Mouse (Mus musculus) midbrain, postnatal 0 days (tissue): ENCODE measurements around the gene Arhgap32. TPM values are rescaled to one million over a fixed set of nuclear protein-coding genes. Genes with fewer than 3 reads are reported as not detected.
"Not testable (repeated sequence)": the region's sequence is repeated elsewhere in the genome, so short reads cannot be mapped to it uniquely, and the experiment has no call there.

ENCODE experiments used
- ATAC-seq: fragments of 200-750 bp; cut with Nextera tagmentation; 2 replicates; pipeline ENCODE4 v1.8.0; 2017; ENCODE audit warnings: moderate number of reproducible peaks, mild to moderate bottlenecking, moderate TSS enrichment, moderate library complexity; ENCODE audit not compliant: low FRiP score
- DNase-seq: peaks from one replicate; pipeline ENCODE4 v3.0.0-alpha.2; 2015; ENCODE audit warnings: low spot score
- H3K27ac ChIP-seq: fragments of 300-500 bp; sonication (generic); 2 replicates; pipeline ENCODE4 v1.5.1; 2014; ENCODE audit warnings: low read depth, mild to moderate bottlenecking, low read length, mixed read lengths
- H3K27me3 ChIP-seq: fragments of 300-500 bp; sonication (generic); 2 replicates; pipeline ENCODE4 v1.6.1; 2014; ENCODE audit warnings: low read length, control low read depth, mixed read lengths; ENCODE audit not compliant: insufficient read depth
- H3K36me3 ChIP-seq: fragments of 300-500 bp; sonication (generic); 2 replicates; pipeline ENCODE4 v1.6.1; 2014; ENCODE audit warnings: low read length, control low read depth, mixed read lengths; ENCODE audit not compliant: insufficient read depth
- H3K4me1 ChIP-seq: fragments of 300-500 bp; sonication (generic); 2 replicates; pipeline ENCODE4 v1.6.1; 2014; ENCODE audit warnings: mild to moderate bottlenecking, control low read depth, antibody characterized with exemption, low read length, mixed read lengths; ENCODE audit not compliant: insufficient read depth
- H3K4me2 ChIP-seq: fragments of 300-500 bp; sonication (generic); 2 replicates; pipeline ENCODE4 v1.6.1; 2014; ENCODE audit warnings: low read depth, mild to moderate bottlenecking, low read length, mixed read lengths; ENCODE audit not compliant: poor library complexity, severe bottlenecking
- H3K4me3 ChIP-seq: fragments of 300-500 bp; sonication (generic); 2 replicates; pipeline ENCODE4 v1.5.1; 2014; ENCODE audit warnings: low read depth, mild to moderate bottlenecking, low read length, moderate library complexity
- H3K9ac ChIP-seq: fragments of 300-500 bp; sonication (generic); replicated peaks from 2 replicates; pipeline ENCODE4 v1.6.1; 2014; ENCODE audit warnings: mild to moderate bottlenecking, low read length, moderate library complexity, mixed read lengths; ENCODE audit not compliant: poor library complexity, severe bottlenecking
- H3K9me3 ChIP-seq: fragments of 300-500 bp; sonication (generic); 2 replicates; pipeline ENCODE4 v1.6.1; 2016; ENCODE audit warnings: low read length, control low read depth
- CTCF ChIP-seq: IDR thresholded peaks from 2 replicates; pipeline ENCODE4 v1.5.1; 2016; ENCODE audit warnings: antibody characterized with exemption, mild to moderate bottlenecking
- WGBS: fragments of 180-500 bp; shearing (Covaris S2); extraction: QIAGEN DNeasy Blood & Tissue Kit; methylation state at CpG from one replicate; pipeline ENCODE4 v1.1.7; 2014; 5-methylcytosine and 5-hydroxymethylcytosine counted together
- polyA plus RNA-seq: library from polyadenylated mRNA; unstranded; fragments of >200 nt; fragmentation: Nextera tagmentation; extraction: Ambion mirVana; gene quantifications from 2 replicates; pipeline ENCODE4 v1.2.1, GENCODE M21; 2015
- total RNA-seq: library from RNA; depleted of rRNA; stranded (reverse); fragments of >200 nt; gene quantifications from 2 replicates; pipeline ENCODE4 v1.2.3, GENCODE M21; 2014

Arhgap32 gene
- total and polyA plus RNA-seq, 2 experiments from 2014 or later: 8.3 to 48.3 TPM

DNA sequence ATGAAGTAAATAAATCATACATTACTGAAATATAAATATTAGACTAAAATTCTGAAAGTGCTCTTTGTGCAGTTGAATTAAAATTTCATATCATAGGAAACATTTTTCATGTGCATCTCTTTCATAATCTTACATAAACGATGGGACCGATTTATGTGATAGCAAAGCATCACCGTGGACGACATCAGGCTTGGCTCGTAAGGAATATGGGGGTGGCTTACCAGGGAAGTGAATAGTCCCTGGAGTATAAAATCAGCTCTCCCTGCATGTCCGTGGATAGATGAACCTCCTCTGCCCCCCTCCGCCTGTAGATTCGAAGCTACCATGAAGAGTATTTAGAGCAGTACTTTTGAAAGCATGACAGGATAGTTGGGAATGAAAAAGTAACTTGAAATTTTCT, 11.3 kb upstream of the Arhgap32 start:
- Histone ChIP-seq H3K27ac (no peak overlapping the region), H3K4me2 (no peak overlapping the region), H3K4me3 (no peak overlapping the region), H3K9me3 (no peaks in the 10 kb centered on the region), H3K4me1 (no peaks in the 10 kb centered on the region), H3K27me3 (no peaks in the 10 kb centered on the region), H3K9ac (no peak overlapping the region), H3K36me3 (no peaks in the 10 kb centered on the region)
- ATAC-seq (no peak), DNase-seq (no peak)
- TF ChIP-seq CTCF: no peak
- 74% methylated on average over 8 of the region's 8 CpGs for WGBS

DNA sequence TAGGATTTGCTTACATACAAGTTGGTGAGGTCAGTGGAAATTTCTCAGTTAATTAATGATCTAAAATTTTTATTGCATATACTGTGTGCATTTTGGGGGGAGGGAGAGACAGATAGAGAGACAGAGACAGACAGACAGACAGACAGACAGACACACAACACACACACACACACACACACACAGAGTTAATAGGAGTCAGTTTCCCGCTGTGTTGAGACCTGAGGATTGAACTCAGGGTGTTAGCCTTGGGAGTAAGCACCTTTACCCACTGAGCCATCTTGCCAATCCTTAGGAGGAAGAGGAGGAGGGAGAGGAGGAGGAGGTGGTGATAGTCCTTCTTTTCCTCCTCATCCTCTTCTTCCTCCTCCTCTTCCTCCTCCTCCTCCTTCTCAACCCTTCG, 5.6 kb upstream of the Arhgap32 start:
- no peak for TF ChIP-seq CTCF
- H3K9me3 ChIP-seq: no peaks in the 10 kb centered on the region
- no peak overlapping the region for H3K4me2 ChIP-seq
- no peaks in the 10 kb centered on the region for H3K36me3 ChIP-seq
- no peaks in the 10 kb centered on the region for H3K4me1 ChIP-seq
- no peaks in the 10 kb centered on the region for H3K27me3 ChIP-seq
- H3K9ac ChIP-seq: no peak overlapping the region
- no peak overlapping the region for H3K4me3 ChIP-seq
- ATAC-seq (no peak), DNase-seq (no peak)
- WGBS: 100% methylated on average over 2 of the region's 2 CpGs
- H3K27ac ChIP-seq: no peak overlapping the region

DNA sequence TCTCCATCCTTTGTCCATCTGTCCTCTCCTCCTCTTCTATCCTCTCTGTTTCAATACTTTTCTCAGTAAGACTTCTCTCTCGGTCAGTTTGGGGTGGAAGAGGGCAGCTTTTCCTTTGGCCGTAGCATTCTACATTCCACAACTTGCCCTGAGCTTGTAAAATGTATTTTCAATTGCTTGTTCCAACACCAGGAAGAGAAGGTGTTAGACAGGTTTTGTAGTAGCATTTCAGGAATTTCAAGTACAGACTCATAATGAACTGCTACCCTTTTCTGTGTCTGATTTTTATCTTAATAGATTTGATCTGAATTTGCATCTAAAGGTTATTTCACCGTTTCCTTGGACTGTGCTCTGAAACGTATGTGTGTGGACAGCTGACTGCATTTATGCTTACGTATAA, 336 bp downstream of the Arhgap32 start:
- no peak for ATAC-seq
- DNase-seq: no peak
- 88% methylated on average over 5 of the region's 5 CpGs for WGBS
- no peak overlapping the region for H3K9ac ChIP-seq
- no peak for TF ChIP-seq CTCF
- H3K27ac ChIP-seq: no peak overlapping the region
- no peaks in the 10 kb centered on the region for H3K4me1 ChIP-seq
- H3K4me2 ChIP-seq: no peak overlapping the region
- no peak overlapping the region for H3K4me3 ChIP-seq
- no peaks in the 10 kb centered on the region for H3K27me3 ChIP-seq
- no peaks in the 10 kb centered on the region for H3K9me3 ChIP-seq
- no peaks in the 10 kb centered on the region for H3K36me3 ChIP-seq

DNA sequence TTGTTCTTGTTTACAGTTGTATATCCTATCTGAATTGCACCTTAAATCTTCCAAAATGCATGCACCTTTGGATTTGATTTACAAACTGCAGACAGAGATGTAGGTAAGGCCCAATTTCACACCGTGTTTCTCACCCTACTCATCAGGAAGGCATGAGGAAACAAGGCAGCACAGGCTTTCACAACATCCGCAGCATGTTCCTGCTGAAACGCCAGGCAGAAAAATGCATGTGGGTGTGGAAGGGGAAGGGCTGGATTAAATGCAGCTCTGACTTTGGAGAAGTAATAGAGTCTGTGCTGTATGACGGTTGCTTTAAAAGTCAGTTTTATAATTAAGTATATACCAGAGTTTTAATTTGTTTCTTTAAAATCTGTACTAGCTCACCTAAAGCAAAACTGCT, 1.9 kb downstream of the Arhgap32 start:
- Histone ChIP-seq H3K27ac (no peak overlapping the region), H3K4me2 (no peak overlapping the region), H3K4me3 (no peak overlapping the region), H3K36me3 (no peaks in the 10 kb centered on the region), H3K9me3 (no peaks in the 10 kb centered on the region), H3K4me1 (no peaks in the 10 kb centered on the region), H3K27me3 (no peaks in the 10 kb centered on the region), H3K9ac (no peak overlapping the region)
- no peak for ATAC-seq
- DNase-seq: no peak
- WGBS: 59% methylated on average over 4 of the region's 4 CpGs
- TF ChIP-seq CTCF: no peak

DNA sequence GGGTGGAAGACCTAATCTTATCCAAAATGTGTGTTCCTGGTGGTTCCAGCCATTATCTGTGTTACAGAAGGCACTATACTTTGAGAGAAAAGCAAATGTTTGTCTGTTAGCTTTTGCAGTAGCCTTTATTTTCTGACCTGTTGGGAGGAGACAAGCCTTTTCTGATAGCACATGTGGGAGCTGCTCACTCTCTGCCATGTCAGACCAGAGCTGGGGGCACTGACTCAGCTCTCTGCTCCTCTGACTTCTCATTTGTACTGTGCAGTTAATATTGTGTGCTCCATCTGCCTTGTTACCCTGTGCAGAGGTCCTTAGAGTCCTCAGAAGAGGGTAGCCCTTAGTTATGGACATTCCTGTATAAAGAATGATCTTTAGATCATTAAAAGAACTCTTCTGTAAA, 2.5 kb downstream of the Arhgap32 start:
- no peaks in the 10 kb centered on the region for H3K36me3 ChIP-seq
- no peak overlapping the region for H3K9ac ChIP-seq
- no peaks in the 10 kb centered on the region for H3K27me3 ChIP-seq
- no peak for TF ChIP-seq CTCF
- no peaks in the 10 kb centered on the region for H3K9me3 ChIP-seq
- no peak overlapping the region for H3K27ac ChIP-seq
- no peak overlapping the region for H3K4me2 ChIP-seq
- no peak overlapping the region for H3K4me3 ChIP-seq
- no peak for DNase-seq
- no peak for ATAC-seq
- no peaks in the 10 kb centered on the region for H3K4me1 ChIP-seq

DNA sequence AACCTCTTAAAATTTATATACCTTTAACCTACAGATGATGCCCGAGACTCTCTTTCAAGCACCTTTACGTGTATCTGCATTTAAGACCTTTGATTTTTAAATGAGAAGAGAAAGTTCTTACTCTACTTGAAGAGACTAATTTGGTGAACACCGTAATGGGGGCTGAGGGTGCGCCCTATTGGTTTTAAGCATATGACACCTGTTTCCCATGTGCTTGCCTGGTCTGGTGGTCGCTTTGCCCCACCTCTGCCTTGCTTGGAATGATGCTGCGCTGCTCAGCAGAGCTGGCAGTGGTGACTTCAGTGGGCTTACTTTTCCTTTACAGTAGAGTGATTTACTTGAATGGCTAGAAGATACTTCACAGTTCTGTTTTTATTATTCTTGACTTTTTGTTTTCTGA, 3.6 kb downstream of the Arhgap32 start:
- Histone ChIP-seq H3K27me3 (no peaks in the 10 kb centered on the region), H3K9ac (no peak overlapping the region), H3K4me1 (no peaks in the 10 kb centered on the region), H3K27ac (no peak overlapping the region), H3K4me3 (no peak overlapping the region), H3K36me3 (no peaks in the 10 kb centered on the region), H3K9me3 (no peaks in the 10 kb centered on the region), H3K4me2 (no peak overlapping the region)
- DNase-seq: no peak
- TF ChIP-seq CTCF: no peak
- no peak for ATAC-seq
- WGBS: 99% methylated on average over 6 of the region's 6 CpGs

DNA sequence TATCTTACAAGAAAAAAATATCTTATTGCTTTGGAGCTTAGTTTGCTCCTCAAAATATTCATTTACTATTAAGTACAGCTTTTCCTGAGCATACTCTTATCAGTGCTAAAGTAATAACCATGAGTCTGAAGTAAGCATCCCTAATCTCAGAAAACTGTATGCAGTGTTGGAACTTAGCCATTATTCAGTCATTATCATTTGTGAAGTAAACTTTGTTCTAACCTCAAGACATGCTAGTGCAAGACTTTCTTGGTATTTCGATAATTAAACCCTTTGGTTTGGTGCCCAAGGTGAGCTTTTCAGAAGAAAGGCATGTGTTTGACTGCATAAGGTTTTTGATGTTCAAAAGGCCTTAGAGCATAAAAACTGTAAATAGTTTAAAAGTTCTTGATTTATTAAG, 4.2 kb downstream of the Arhgap32 start:
- Histone ChIP-seq H3K4me2 (no peak overlapping the region), H3K4me1 (no peaks in the 10 kb centered on the region), H3K9ac (no peak overlapping the region), H3K9me3 (no peaks in the 10 kb centered on the region), H3K36me3 (no peaks in the 10 kb centered on the region), H3K4me3 (no peak overlapping the region), H3K27me3 (no peaks in the 10 kb centered on the region), H3K27ac (no peak overlapping the region)
- no peak for DNase-seq
- 89% methylated on average over 1 of the region's 1 CpGs for WGBS
- no peak for TF ChIP-seq CTCF
- no peak for ATAC-seq

DNA sequence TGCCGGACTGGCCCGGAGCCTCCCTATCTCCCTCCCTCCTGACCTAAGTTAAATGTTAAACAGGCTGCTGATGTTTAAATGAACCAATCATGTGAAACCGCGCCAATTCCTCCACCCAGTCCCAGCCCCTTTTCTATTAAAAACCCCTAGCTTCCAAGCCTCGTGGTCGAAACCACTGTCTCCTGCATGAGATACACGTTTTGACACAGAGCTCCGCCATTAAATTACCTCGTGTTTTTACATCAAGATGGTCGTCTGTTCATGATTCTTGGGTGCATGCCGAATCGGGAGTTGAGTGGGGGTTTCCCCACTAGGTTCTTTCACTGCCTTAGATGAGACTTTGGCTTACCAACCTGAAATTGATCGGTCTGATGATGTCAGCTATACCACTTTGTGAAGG, 5.3 kb downstream of the Arhgap32 start:
- H3K9ac ChIP-seq, ATAC-seq, DNase-seq: not testable (repeated sequence)

More for the DNA sequence above, 5.3 kb downstream of the Arhgap32 start:
- not testable (repeated sequence) for H3K9me3 ChIP-seq, H3K36me3 ChIP-seq, H3K4me2 ChIP-seq, H3K27me3 ChIP-seq, H3K4me1 ChIP-seq, H3K27ac ChIP-seq, H3K4me3 ChIP-seq
- 98% methylated on average over 13 of the region's 13 CpGs for WGBS
